Mouse (Mus musculus) kidney, adult 18-20 months (tissue): ENCODE measurements around the gene Olfr1045.
"Not testable (repeated sequence)": the region's sequence is repeated elsewhere in the genome, so short reads cannot be mapped to it uniquely, and the experiment has no call there.

Source experiments
- DNase-seq: peaks from one replicate; pipeline ENCODE4 v3.0.0; 2021

The Olfr1045 gene

GRCm38 (mm10) chr2:86202909-86203308, at the start of gene Olfr1045:
TSS of gene Olfr1045 (minus strand) at chr2:86203009.
- no peak for DNase-seq

GRCm38 (mm10) chr2:86240189-86240588, 37.4 kb upstream of the Olfr1045 start, which contains the start of gene Olfr1048:
TSS of gene Olfr1048 (minus strand) at chr2:86240289.
- no peak for DNase-seq

GRCm38 (mm10) chr2:86231301-86231700, 28.5 kb upstream of the Olfr1045 start, which contains the start of gene Olfr1047:
TSS of gene Olfr1047 (minus strand) at chr2:86231401.
- no peak for DNase-seq

GRCm38 (mm10) chr2:86219214-86219613, 16.4 kb upstream of the Olfr1045 start, which contains the start of gene Olfr1046:
TSS of gene Olfr1046 (minus strand) at chr2:86219314.
- DNase-seq: no peak

- no peak for DNase-seq
Observed at GRCm38 (mm10) chr2:86195863-86196262, 6.9 kb downstream of the Olfr1045 start.

GRCm38 (mm10) chr2:86185583-86185982, 17.2 kb downstream of the Olfr1045 start, which contains the start of gene Olfr52:
TSS of gene Olfr52 (minus strand) at chr2:86185683.
- no peak for DNase-seq

- DNase-seq: no peak
Observed at GRCm38 (mm10) chr2:86179950-86180349, 22.9 kb downstream of the Olfr1045 start.

- no peak for DNase-seq
Observed at GRCm38 (mm10) chr2:86177720-86178119, 25.1 kb downstream of the Olfr1045 start, which contains the start of gene Olfr1044. TSS of gene Olfr1044 (minus strand) at chr2:86177820.

GRCm38 (mm10) chr2:86175422-86175821, 27.4 kb downstream of the Olfr1045 start:
- DNase-seq: not testable (repeated sequence)

- no peak for DNase-seq
Observed at GRCm38 (mm10) chr2:86167422-86167821, 35.4 kb downstream of the Olfr1045 start, which contains the start of gene Olfr1043. TSS of gene Olfr1043 (minus strand) at chr2:86167522.

- DNase-seq: no peak
Observed at GRCm38 (mm10) chr2:86161738-86162137, 41.1 kb downstream of the Olfr1045 start, which contains the start of gene Olfr1042. TSS of gene Olfr1042 (minus strand) at chr2:86161838.

GRCm38 (mm10) chr2:86146632-86147031, 56.2 kb downstream of the Olfr1045 start, which contains the start of gene Olfr1040:
TSS of gene Olfr1040 (minus strand) at chr2:86146732.
- DNase-seq: no peak
